Mouse (Mus musculus) right cerebral cortex, adult 18-20 months (tissue): ENCODE data around the gene Kmt5a.
A peak's percentile ranks its signal among the peaks of the same experiment; 100 is the strongest.
"Not testable (repeated sequence)": the region's sequence is repeated elsewhere in the genome, so short reads cannot be mapped to it uniquely, and the experiment has no call there.

ENCODE experiments used
- DNase-seq: peaks from one replicate; pipeline ENCODE4 v3.0.0; 2022; ENCODE audit warnings: mixed read lengths

Kmt5a gene

GRCm38 (mm10) chr5:124483655-124484396 is 44.1 kb downstream of the Kmt5a start:
- no peak for DNase-seq

- DNase-seq = no peak
Observed at GRCm38 (mm10) chr5:124485654-124486053, 45.9 kb downstream of the Kmt5a start.

- DNase-seq = no peak
Observed at GRCm38 (mm10) chr5:124488885-124489284, 49.2 kb downstream of the Kmt5a start.

- no peak for DNase-seq
Observed at GRCm38 (mm10) chr5:124491732-124492131, 52.0 kb downstream of the Kmt5a start.

GRCm38 (mm10) chr5:124492618-124493017 is 52.9 kb downstream of the Kmt5a start:
- no peak for DNase-seq

DNA sequence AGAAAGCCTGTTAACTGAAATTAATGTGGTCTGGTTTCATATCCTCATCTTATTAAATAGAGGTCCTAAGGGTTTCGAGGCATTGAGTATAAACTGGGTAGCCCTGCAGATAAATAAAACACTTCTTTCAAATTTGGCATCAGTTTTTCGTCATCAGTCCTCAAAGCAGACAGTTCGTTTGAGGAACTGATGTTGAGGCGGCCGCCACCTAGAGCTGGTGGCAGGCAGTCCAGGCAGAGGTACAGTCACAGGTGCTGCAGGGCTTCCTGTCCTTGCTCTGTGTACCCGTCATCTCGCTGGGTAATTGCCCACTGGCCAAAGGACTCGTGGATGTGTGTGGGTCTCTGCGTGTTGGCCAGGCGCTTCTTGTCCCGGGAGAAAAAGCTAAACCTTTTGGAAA is 53.7 kb downstream of the Kmt5a start:
- DNase-seq = no peak

DNA sequence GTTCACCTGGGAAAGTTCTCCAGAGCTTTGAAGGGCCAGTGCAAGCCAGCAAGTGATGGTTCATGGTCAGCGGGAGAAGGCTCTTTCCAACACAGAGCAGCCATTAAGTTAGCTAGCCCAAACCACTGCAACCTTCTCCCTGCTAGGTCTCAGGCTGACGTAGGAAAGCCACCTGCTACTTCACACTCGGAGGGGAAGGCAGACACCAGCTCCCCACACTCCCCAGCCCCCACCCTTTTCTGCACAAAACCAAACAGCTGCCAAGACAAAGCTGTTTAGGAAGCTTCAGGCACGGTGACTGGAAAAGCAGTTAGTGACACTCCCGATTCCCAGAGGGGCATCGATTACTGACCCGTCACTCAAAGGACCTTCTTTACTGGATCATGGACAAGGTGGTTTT is 55.8 kb downstream of the Kmt5a start:
- DNase-seq = no peak

- DNase-seq = no peak
Observed at GRCm38 (mm10) chr5:124496614-124497514, 57.1 kb downstream of the Kmt5a start.

DNA sequence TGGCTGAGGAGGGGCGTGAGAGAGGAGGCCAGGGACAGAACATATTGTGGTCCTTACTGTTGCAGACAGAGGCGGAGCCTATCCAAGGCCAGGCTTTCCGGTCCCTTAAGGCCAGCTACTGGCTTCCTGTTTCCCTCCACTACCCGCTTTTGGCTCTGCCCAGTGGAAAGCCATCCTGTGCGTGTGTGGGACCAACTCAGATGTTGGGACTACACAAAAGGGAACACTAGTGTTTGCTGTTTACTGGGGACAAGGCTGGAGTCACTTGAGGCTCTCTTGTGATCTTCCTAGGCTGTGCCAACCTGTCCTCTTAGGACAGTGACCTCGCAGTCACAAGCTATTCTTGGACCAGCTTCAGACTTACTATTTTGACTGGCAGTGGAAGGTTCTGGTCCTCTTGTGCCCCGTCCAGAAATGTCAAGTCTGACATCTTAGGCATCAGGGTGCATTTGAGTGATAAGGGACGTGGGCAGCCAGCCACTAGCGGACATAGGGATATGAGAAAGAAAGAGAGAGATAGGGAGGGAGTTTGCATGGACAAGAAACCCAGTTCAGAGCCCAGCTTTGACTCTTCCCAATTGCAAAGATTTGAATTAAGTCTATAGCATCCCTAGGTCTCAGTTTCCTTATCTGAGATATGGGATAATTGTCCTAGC is 58.6 kb downstream of the Kmt5a start:
- DNase-seq = no peak

- no peak for DNase-seq
Observed at GRCm38 (mm10) chr5:124499001-124499400, 59.3 kb downstream of the Kmt5a start.

GRCm38 (mm10) chr5:124500037-124500436 is 60.3 kb downstream of the Kmt5a start:
- DNase-seq = not testable (repeated sequence)

- DNase-seq = peak; percentile 78
Observed at GRCm38 (mm10) chr5:124500573-124500972, 60.8 kb downstream of the Kmt5a start.

GRCm38 (mm10) chr5:124501541-124501940 is 61.8 kb downstream of the Kmt5a start:
- DNase-seq = no peak

- peak; percentile 92 for DNase-seq
Observed at GRCm38 (mm10) chr5:124503742-124504141, 64.0 kb downstream of the Kmt5a start.

DNA sequence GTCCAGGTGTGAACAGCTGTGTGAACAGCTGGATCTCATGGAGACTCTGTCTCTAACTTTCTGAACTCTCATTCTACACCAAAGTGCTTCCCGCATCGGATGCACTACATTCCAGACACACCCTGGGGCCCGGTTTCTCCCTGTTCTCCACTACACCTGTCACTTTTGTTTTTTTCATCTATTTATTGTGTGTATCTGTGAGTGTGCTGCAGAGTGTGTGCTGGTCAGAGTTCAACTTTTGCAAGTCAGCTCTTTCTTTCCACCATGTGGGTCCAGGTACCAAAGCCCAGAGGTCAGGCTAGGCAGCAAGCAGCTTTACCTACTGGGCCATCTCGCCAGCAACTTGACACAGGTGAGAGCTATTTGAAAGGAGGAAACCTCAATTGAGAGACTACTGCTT is 65.5 kb downstream of the Kmt5a start:
- no peak for DNase-seq

DNA sequence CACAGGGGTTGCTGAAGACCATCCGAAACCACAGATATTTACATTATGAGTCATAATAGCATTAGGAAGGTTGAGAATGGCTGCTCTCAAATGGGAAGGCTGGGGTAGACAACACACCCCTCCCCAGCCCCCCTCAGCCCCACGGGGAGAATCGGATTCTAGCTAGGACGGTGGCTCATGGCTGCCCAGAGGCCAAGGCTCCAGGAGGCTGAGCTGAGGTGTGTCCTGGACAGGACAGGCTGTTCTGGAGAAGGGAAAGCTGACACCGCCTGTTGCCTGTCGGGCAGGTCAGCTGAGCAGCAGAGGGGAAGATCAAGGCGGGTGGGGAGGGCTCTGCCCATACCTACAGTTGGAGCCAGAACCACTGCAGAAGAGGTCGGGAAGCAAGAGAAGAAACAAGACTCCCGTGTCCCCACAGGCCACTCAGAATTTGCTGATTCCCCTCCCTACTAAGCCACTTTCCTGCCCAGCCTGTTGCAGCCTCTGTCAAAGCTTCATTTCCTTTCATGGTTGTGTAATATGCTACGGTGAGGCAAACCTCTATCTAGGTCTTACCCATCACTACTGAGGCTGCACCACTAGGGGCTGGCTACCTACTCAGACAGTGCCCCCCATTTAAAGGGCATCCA is 67.1 kb downstream of the Kmt5a start:
- no peak for DNase-seq

GRCm38 (mm10) chr5:124509200-124509599 is 69.5 kb downstream of the Kmt5a start:
- DNase-seq = no peak

DNA sequence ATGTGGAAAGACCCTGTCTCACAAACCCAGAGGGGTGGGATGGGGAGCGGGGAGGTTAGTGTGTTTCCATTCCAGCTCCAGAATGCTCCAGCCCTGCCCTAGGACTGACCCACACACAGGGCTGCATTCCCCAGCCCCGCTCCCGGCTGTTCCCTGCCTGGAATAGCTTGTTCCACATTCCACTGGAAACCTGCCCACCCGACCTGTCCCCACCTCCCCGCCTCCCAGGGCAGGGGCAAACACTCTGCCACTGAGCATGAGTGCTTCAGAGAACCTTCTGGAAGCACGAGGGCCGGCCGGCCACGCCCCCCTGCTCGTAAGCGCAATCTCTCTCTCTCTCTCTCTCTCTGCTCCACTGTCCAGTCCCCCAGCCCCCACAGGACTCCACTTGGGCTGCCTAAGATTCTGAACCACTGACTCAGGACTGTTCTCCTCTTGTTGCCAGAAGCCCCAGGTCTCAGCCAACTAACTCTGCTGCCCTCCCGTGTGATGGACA is 70.1 kb downstream of the Kmt5a start:
- no peak for DNase-seq

DNA sequence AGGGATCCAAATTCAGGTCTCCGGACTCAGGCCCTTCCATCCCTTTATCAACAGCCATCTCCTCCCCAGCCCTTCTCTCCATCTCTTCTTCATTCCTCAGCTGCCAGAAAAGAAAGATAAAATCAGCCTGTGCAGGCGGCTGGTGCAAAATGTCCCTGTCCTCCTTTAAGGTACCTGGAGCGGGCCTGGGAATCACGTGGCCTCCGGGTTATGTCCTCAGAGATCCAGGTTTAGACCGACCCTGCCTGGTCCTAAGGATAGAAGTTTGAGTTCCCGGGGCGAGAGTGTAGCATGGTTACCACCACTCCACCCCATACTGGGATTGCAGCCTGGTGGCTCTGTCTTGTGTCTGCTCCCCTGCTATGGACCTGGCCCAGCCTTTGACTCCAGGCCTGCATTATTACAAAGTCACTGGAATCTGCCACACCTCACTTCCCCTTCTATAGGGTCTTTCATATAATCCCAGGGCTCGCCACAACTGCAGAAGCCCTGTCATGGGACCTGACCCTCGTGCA is 70.9 kb downstream of the Kmt5a start:
- DNase-seq = no peak
